Mouse (Mus musculus): ENCODE measurements at regions not wholly inside any gene's neighbourhood (a gene's known extent, or its start where the extent isn't known, plus 50 kb on each side); places are given as distances from the start of the nearest gene placed in this dataset.
"Not testable (repeated sequence)": the region's sequence is repeated elsewhere in the genome, so short reads cannot be mapped to it uniquely, and the experiment has no call there.

DNA sequence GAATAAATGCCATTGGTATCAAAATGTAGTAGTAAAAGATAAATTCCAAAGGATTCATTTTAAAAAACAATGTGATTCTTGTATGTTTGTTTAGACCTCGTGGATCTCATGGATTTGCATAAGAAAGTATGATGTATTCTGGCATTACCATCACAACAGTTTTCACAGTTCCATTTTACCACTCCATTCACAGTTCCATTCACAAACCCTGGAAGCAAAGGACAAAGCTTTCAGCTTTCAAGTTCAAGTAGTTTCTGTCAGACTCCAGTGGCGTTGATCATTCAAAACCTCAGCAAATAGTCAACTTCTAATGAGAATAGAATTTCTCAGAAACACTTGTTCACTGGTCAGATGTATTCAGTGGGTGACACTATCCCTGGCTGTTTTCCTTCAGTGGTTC lies 1157.9 kb upstream of the Cntn5 start:
- H3K4me1 ChIP-seq (replicated peaks), result no peaks in the 10 kb centered on the region
- no peak overlapping the region for H3K4me3 ChIP-seq
- no peak overlapping the region for H3K9ac ChIP-seq
- no peak for ATAC-seq (ENCODE audit: low FRiP score, low read depth)
- no peak overlapping the region for H3K27ac ChIP-seq (replicated peaks)
- no peaks in the 10 kb centered on the region for H3K9me3 ChIP-seq
- H3K27me3 ChIP-seq, result no peaks in the 10 kb centered on the region
- 28% methylated on average over 2 of the region's 2 CpGs for WGBS
- H3K4me2 ChIP-seq, result no peak overlapping the region
- H3K36me3 ChIP-seq, result no peaks in the 10 kb centered on the region

DNA sequence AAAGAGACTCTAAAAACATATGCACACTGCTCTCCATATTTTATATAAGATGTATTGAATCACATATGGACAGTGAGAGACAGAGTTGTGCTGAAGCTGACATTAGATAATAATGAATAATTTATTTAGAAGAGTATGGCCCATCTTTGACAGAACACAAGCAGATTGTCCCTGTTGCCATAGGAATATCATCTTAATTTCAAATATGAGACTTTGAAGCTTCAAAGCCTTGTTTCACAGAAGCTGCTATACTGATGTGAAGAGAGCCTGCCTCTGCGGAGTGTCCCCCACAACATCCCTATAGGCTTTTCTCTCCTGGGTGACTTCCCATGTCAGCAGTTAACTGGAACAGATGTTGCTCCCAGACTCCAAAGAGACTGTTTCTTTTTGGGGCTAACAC lies 1147.9 kb upstream of the Cntn5 start:
- WGBS, result 73% methylated on average over 1 of the region's 1 CpGs

DNA sequence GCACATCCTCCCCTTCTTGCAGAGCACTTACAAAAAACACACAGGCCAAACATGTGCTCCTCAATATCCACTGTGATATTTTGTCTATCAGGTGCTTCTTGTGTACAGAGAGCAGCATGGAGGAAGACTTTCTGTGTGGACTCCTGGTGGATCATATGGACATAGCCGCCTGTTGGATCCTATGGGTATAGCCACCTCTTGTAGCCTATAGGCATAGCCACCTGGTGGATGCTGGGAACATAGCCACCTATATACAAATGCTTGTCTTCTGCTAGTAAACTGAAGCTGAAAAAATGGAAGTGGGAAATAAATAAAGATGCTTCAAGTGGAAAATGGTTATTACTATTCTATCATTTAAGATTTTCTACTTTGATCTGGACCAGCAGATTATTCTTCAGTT lies 1111.4 kb upstream of the Cntn5 start:
- no peak overlapping the region for H3K9ac ChIP-seq
- no peaks in the 10 kb centered on the region for H3K36me3 ChIP-seq
- H3K4me1 ChIP-seq (replicated peaks), result no peaks in the 10 kb centered on the region
- no peaks in the 10 kb centered on the region for H3K27me3 ChIP-seq
- H3K9me3 ChIP-seq, result no peaks in the 10 kb centered on the region
- H3K4me2 ChIP-seq, result no peak overlapping the region
- H3K27ac ChIP-seq (replicated peaks), result no peak overlapping the region
- ATAC-seq (ENCODE audit: low FRiP score, low read depth), result no peak
- H3K4me3 ChIP-seq, result no peak overlapping the region
- WGBS, result 73% methylated on average over 1 of the region's 1 CpGs

More for the DNA sequence above, 1147.9 kb upstream of the Cntn5 start:
- Histone ChIP-seq H3K27ac (replicated peaks) (no peak overlapping the region), H3K4me2 (no peak overlapping the region), H3K27me3 (no peaks in the 10 kb centered on the region), H3K4me1 (replicated peaks) (no peaks in the 10 kb centered on the region), H3K9me3 (no peaks in the 10 kb centered on the region), H3K4me3 (no peak overlapping the region), H3K9ac (no peak overlapping the region), H3K36me3 (no peaks in the 10 kb centered on the region)
- no peak for ATAC-seq (ENCODE audit: low FRiP score, low read depth)

DNA sequence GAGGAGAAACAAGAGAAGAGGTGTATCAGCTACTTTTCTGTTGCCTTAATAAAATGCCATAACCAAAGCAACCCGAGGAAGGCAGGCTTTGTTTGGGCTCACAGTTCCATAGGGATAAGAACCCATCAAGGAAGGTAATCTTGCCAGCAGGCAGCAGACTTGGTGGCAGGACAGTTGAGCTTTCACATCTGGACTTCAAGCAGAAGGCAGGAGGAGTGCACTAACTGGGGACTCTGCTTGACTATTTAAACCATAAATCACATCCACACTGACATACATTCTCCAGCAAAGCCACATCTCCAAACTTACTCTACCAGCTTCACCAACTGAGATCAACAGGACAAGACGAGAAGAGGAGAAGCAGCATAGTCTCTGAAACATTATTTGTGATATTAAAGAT lies 1094.0 kb upstream of the Cntn5 start:
- no peaks in the 10 kb centered on the region for H3K36me3 ChIP-seq
- no peak overlapping the region for H3K27ac ChIP-seq (replicated peaks)
- H3K9ac ChIP-seq, result no peak overlapping the region
- no peak overlapping the region for H3K4me2 ChIP-seq
- no peak overlapping the region for H3K4me3 ChIP-seq
- H3K9me3 ChIP-seq, result no peaks in the 10 kb centered on the region
- WGBS, result 57% methylated on average over 2 of the region's 2 CpGs
- H3K27me3 ChIP-seq, result no peaks in the 10 kb centered on the region
- no peaks in the 10 kb centered on the region for H3K4me1 ChIP-seq (replicated peaks)
- no peak for ATAC-seq (ENCODE audit: low FRiP score, low read depth)

DNA sequence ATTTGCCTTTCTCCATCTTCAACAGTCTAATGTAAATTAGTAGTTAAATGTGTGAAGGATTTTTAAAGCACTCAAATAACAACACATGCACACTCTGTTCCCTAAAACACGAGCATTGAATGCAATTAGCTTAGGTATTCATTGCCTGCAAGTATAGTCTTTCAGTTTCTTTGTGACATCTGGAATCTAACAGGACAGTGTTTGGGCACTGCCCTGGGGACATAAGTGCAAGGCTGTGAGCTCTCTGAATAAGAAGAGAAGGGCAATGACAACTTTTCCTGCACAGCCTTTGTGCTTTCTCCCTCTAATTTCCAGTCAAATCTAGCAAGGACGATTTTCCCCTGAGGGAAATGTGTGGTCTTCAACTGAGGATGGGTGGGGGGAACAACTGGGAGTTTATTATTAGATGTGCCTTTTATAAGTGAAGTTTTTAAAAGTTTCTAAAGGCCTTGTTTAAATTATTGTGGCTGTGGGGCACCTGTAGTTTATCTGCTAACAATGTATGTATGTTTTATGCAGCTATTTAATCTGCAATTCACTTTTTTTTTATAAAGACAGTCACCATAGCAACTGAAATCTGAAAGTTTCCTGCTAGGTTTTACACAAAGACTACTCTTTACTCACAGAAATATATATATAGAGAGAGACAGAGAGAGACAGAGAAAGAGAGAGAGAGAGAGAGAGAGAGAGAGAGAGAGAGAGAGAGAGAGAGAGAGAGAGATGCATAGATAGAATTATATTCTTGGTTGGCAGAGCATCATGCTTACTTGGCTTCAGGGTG lies 1077.7 kb upstream of the Cntn5 start:
- Histone ChIP-seq H3K9ac (no peak overlapping the region), H3K27ac (replicated peaks) (no peak overlapping the region), H3K36me3 (no peaks in the 10 kb centered on the region), H3K27me3 (no peaks in the 10 kb centered on the region), H3K9me3 (no peaks in the 10 kb centered on the region), H3K4me2 (no peak overlapping the region), H3K4me1 (replicated peaks) (no peaks in the 10 kb centered on the region), H3K4me3 (no peak overlapping the region)
- 33% methylated on average over 2 of the region's 2 CpGs for WGBS
- no peak for ATAC-seq (ENCODE audit: low FRiP score, low read depth)

DNA sequence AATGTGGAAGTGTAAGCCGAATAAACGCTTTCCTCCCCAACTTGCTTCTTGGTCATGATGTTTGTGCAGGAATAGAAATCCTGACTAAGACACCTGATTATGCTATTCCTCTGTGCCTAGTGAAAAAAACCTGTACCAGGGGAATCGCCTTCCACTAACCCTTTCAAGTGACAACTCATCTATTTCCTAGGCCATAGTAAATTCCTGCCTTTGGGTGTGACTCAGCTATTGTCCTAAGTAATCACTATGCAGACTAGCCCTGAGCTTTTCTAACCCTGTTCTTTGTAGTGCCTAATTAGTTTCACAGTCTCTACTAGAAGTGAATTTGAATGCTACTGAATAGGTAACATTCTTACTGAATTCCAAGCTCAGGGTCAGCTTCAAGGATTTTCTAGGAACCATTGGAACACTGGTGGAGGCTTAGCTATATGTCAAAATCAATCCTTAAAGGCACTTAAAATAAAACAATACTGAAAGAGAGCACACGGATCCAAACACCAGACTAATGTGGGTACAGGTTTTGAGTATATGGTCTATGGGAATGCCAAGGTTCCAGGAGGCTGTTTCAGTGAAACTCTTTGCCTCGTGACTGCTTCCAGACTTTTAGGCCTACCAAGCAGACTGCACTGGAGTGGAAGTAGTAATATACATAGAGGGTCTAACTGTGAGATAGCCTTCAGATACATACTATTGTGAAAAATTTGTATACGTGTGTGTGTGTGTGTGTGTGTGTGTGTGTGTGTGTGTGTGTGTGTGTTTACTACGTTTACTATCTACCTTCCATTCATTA lies 1036.3 kb upstream of the Cntn5 start:
- not testable (repeated sequence) for H3K9me3 ChIP-seq; H3K27ac ChIP-seq (replicated peaks); H3K4me2 ChIP-seq; H3K4me3 ChIP-seq; H3K36me3 ChIP-seq; H3K4me1 ChIP-seq (replicated peaks); ATAC-seq (ENCODE audit: low FRiP score, low read depth); H3K27me3 ChIP-seq; H3K9ac ChIP-seq
- 47% methylated on average over 7 of the region's 7 CpGs for WGBS

DNA sequence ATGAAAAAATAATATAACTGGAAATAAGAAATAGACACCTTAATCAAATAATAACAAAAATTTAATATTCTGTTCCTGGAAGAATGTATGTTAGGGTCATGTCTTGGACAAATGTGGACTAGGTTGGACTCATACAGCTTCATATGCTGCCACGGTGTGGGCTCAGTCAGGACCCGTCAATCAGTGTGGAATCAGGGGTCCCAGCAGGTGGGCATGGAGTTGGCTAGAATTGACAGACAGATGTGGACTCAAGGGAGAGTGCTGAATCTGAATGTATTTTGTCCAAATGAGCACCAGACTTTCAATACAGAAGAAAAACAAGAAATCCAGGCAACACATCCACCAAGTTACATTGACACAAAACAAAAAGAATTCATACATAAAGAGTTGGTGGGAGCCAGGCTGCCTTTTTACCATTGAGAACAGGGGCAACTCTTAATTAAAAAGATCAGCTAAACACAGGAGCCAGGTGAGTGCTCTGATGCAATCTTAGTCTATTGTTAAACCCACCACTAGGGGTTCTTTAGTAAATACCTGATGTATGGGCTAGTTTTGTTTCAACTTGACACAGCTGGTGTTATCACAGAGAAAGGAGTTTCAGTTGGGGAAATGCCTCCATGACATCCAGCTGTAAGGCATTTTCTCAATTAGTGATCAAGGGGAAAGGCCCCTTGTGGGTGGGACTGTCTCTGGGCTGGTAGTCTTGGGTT lies 1035.4 kb upstream of the Cntn5 start:
- no peak overlapping the region for H3K27ac ChIP-seq (replicated peaks)
- no peak overlapping the region for H3K4me2 ChIP-seq
- H3K9me3 ChIP-seq, result no peaks in the 10 kb centered on the region
- WGBS, result 45% methylated on average over 2 of the region's 2 CpGs
- no peaks in the 10 kb centered on the region for H3K36me3 ChIP-seq
- H3K27me3 ChIP-seq, result no peaks in the 10 kb centered on the region
- H3K4me3 ChIP-seq, result no peak overlapping the region
- H3K9ac ChIP-seq, result no peak overlapping the region
- no peaks in the 10 kb centered on the region for H3K4me1 ChIP-seq (replicated peaks)
- no peak for ATAC-seq (ENCODE audit: low FRiP score, low read depth)

DNA sequence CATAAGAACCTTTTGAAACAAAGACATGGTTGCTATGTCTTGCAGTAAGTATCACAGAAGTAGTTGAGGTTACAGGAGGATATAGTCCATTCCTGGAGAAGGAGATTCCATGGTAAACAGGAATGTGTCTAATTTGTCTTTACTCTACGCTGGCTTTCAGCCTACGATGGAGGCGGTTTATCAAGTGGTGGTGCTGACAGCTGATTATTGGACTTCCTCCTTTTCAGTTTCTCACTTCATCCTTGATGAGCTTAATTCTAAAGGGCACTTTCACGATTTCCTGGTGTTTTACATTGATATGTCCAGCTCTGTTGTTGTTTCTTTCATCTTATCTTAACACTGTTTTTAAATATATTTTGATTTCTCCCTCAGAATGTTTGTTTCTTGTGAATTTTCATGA lies 1020.9 kb upstream of the Cntn5 start:
- no peak overlapping the region for H3K27ac ChIP-seq (replicated peaks)
- H3K27me3 ChIP-seq, result no peaks in the 10 kb centered on the region
- H3K4me3 ChIP-seq, result no peak overlapping the region
- peaks cover 4% of the 10 kb centered on the region; the same call in 1 of the 2 replicates for H3K9me3 ChIP-seq
- ATAC-seq (ENCODE audit: low FRiP score, low read depth), result no peak
- H3K4me1 ChIP-seq (replicated peaks), result no peaks in the 10 kb centered on the region
- no peaks in the 10 kb centered on the region for H3K36me3 ChIP-seq
- WGBS, result 75% methylated on average over 4 of the region's 4 CpGs
- H3K4me2 ChIP-seq, result no peak overlapping the region
- H3K9ac ChIP-seq, result no peak overlapping the region

DNA sequence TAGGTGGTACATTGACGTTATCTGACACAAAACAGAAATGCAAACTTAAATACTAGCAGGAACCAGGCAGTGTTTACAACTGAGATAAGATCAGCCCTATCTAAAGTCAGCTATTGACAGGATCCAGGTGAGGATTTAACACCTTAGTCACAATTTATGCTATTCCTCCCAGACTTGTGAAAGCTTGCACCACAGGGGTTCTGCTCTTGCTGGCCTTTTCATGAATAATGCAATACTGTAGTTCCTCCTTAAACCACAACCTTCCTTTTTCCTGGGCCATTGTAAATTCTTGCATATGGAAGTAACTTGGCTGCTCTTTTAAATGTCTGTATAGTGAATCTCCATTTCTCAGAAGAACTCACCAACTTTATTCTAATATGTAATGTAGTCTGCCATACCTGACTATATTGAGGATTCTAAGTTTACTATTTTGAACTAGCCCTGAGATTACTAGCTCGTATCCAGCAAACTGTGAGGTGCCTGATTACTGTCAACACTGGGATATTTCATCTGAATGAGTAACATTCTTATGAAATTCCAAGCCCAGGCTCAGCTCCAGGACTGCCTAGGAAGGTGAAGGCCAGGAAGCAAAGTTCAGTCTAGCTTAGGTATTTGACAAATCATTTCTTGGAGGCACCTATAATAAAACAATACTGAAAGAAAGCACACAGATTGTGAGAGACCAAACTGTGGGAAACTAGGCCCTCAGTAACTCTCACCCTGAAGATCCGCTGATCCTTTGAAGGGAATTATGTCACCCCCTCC lies 1019.2 kb upstream of the Cntn5 start:
- not testable (repeated sequence) for H3K36me3 ChIP-seq; H3K9me3 ChIP-seq; H3K27ac ChIP-seq (replicated peaks); H3K4me1 ChIP-seq (replicated peaks); H3K4me3 ChIP-seq; H3K4me2 ChIP-seq; H3K27me3 ChIP-seq; ATAC-seq (ENCODE audit: low FRiP score, low read depth); H3K9ac ChIP-seq
- WGBS, result 95% methylated on average over 3 of the region's 3 CpGs

DNA sequence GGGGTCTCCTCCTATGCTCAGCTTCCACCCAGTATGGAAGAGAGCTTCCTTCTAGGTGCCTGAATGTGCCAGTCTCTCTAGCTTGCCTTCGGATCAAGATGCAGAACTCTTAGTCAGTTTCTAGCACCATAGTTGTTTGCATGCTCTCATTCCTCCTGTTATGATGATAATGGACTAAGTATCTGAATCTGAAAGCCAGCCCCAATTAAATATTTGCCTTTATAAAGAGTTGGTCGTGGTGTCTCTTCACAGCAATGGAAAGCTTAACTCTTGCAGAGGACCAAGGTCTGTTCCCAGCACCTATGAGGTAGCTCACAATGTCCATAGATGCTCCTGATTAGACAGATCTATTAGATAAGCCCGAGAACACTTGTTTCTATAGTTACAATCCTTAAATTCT lies 1015.7 kb upstream of the Cntn5 start:
- H3K27me3 ChIP-seq, result no peaks in the 10 kb centered on the region
- WGBS, result 76% methylated on average over 3 of the region's 3 CpGs
- H3K9ac ChIP-seq, result no peak overlapping the region
- no peak overlapping the region for H3K27ac ChIP-seq (replicated peaks)
- no peak overlapping the region for H3K4me3 ChIP-seq
- no peaks in the 10 kb centered on the region for H3K36me3 ChIP-seq
- no peak for ATAC-seq (ENCODE audit: low FRiP score, low read depth)
- no peaks in the 10 kb centered on the region for H3K4me1 ChIP-seq (replicated peaks)
- H3K9me3 ChIP-seq, result peaks cover 4% of the 10 kb centered on the region; the same call in 1 of the 2 replicates
- H3K4me2 ChIP-seq, result no peak overlapping the region

DNA sequence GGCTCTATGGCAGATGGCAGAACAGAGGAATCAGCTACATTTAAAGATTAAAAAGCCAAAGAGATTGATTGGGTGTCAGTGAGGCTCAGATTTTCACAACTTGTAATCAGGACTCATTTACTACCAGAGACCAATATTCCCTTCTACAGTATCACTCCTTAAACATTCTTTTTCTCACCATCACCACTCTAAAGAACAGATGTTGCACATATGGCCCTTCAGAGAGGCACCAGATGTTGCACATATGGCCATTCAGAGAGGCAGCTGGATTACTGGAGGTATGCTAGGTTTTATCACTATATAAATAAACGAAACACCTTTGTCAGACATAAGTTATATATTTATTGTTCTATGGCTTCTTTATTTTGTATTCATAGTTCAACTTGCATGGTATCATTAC lies 993.7 kb upstream of the Cntn5 start:
- 92% methylated on average over 1 of the region's 1 CpGs for WGBS
- no peaks in the 10 kb centered on the region for H3K36me3 ChIP-seq
- H3K9ac ChIP-seq, result no peak overlapping the region
- H3K4me3 ChIP-seq, result no peak overlapping the region
- ATAC-seq (ENCODE audit: low FRiP score, low read depth), result no peak
- H3K27ac ChIP-seq (replicated peaks), result no peak overlapping the region
- H3K4me2 ChIP-seq, result no peak overlapping the region
- no peaks in the 10 kb centered on the region for H3K9me3 ChIP-seq
- H3K27me3 ChIP-seq, result no peaks in the 10 kb centered on the region
- H3K4me1 ChIP-seq (replicated peaks), result no peaks in the 10 kb centered on the region

Data from hindbrain, embryonic 15.5 days (tissue).